Mouse (Mus musculus) kidney, adult 18-20 months (tissue): ENCODE measurements around the gene Vmn1r85.

ENCODE experiments used
- DNase-seq: peaks from one replicate; pipeline ENCODE4 v3.0.0; 2021

Gene Vmn1r85

DNA sequence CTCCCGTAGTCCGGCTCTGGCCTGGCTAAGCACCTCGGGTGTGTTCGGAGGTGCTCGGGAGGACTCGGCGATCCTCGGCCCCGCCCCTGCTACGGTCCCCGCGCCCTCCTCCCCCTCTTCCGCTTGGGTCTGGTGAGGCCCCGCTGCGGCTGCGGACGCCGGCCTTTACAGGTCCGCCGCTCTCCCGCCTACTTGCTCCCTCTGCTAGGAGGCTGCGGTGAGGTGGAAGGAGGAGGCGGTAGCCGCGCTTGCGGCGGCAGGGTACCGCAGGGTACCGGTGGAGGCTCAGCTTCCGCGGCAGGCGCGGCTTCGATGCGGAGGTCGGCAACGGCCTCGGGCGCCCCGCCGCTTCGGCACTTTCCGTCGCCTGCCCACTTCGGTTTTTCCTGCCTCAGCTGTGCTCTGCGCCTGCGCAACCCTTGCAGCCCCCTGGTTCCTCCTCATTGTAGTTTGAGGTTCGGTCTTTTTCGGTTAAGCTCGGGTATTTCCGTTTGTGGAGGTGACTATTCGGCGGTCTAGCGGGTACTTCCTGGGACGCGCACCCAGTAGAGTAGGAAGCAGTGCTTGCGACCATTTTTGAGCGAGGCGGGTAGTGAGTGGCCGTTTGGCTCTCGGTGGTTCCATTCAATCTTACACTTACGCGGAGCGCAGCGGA lies 56.9 kb downstream of the Vmn1r85 start, which contains the start of gene Ube2m:
Ube2m (minus strand) TSS at position 375 of the 655 bp plus-strand sequence.
- peak; percentile 99 for DNase-seq

DNA sequence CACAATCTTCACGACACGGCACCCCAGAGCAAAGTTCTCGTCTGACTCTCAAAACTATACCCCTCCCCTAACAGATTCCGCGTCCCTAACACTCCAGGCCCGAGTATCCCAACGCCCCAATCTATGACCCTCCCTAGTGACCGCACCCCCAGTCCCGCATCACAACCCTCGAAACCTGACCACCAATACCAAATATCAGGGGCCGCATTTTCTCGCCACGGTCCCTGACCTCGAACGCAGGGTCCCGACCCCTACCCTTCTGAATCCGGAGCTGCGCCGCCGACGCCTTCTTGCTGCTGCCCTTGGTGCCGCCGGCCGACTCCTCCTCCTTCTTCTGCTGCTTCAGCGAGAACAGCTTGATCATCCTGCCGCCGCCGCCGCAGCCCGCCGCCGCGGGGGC lies 57.6 kb downstream of the Vmn1r85 start:
- DNase-seq, result peak; percentile 56

DNA sequence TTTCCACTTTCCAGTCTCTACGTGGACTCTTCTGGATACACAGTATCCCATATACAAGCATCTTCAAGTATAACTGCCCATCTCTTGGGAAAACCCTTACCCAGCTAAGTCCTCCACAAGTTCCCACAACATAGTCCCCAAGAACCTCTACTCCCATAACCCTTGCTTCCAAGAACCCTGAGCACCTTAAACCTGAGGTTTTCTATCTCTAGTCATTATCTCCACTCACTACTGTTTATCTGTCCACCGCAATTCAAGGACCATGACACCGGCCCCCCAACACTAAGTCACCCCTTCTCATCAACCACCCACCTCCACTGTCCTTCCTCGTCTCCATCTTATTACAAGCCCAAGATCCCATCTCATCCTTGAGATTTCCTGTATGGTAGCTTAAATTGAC lies 58.2 kb downstream of the Vmn1r85 start:
- no peak for DNase-seq

DNA sequence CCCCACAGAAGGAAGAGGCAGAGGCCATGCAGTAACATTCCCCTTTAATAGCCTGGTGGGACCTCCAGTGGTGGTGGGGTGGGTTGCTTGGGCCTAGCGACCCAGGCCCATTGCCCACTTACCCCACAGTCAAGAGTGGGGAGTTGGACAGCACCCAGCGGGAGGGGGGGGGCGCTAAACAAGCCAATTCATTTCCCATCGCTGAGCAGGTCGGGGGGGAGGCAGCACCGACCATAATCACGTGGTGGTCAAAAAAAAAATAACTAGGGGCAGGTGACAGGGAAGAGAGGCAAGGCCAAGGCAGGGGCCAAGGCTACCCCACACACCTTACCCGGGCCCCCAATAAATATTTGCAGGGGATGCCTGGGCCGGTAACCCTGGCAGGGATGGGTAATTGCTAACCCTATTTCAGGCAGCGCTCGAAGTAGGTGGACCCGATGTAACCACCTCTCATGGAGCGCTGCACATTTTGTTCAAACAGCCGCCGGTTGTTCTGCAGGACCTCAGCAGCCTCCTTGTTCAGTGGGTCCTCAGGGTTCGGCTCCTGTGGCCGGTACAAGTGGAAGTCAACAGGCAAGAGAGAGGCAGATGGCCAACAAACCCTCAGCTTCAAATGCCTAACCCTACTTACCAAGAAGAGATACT lies 59.6 kb downstream of the Vmn1r85 start:
- DNase-seq, result no peak

DNA sequence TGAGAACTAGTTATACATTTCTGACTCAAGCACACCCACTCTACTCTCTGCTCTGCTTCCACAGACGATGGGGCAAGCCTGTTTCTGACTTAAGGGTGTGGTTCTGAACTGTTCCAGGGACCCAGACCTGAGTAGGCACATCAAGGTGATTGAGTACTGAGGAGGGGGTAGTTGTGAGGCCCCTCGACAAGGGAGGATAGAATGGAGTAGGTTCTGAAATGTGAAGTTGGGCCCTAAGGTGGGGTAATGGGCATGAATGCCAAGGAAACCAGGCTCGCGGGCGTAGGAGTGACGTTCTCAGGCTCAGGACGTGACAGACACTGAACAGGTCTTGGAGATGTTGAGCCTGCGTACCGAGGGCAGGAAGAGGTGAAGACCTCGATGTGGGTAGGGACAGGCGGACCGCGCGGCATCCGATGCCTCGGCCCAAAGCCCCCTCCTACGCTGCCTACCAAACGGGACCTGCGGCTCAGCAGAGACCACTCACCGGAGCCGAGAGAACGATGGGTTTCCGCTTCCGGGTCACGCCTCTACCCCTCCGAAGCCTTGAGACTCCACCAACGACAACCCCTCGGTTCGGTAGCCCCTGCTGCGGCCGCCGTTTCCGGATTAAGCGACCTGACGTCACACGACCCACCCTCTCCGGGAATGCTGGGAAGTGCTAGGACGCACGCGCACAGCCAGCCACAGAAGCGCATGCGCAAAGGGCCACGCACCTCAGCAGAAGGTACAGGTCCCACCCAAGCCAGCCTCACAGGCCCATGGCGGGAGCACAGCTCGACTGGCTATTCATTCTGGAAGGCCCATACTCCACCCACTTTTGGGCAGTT lies 60.6 kb downstream of the Vmn1r85 start, which contains the start of gene Chmp2a:
Chmp2a (minus strand) TSS at position 660 of the 830 bp plus-strand sequence.
- peak; percentile 98 for DNase-seq

DNA sequence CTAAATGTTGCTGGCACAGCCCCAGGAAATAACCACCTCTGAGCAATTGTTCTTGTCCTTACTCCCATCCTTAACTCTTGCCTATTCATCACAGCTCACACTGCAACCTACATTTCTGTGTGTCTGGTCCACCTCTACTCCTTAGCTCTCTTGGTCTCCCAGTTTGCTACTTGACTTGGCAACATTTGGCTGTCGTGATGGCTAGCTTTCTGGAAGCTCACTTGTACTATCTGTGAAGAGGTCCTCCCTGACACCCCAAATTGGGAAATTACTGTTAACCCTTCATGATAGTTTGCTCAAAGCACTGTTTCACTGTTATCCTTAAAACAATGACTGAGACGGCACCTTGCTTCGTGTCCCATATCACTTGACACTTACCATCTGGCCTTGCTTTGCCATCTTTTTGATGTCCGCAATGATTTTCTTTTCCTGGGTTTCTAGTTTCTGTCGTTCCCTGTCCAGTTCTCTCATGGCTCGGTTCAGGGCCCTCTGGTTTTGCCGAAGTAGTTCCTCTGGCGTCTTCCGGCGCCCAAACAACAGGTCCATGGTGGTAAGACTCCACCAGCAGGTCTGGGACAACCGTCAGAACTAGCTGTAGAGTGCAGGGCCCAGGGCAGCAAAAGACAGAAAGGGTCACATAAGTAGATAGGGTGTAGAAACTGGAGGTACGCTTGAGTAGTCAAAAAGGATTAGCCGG lies 61.4 kb downstream of the Vmn1r85 start:
- no peak for DNase-seq
